8 mouse cellular contexts compared by ENCODE assay signal in genomic region chr11:31637788-31638373, GRCm38 (mm10). TPM values are rescaled to one million over a fixed set of nuclear protein-coding genes. Genes with fewer than 3 reads are reported as not detected.
DNase-seq lines count a peak whose midpoint lies in the region; ATAC-seq and TF ChIP-seq lines count a peak whose summit lies in the region.

No protein-coding gene starts in this region.

- in situ Hi-C loops in ES-E14 (cut with MboI; ENCODE audit: low sequenced_read_pairs in 2 of 2, unreplicated experiment in 2 of 2): no loop called here

- H3K9ac ChIP-seq in ES-E14 (ENCODE audit: insufficient read depth, low read depth, low read length, poor library complexity, severe bottlenecking): no peak overlapping the region
- no peak overlapping the region for H3K9ac ChIP-seq in forebrain, embryonic 11.5 days (ENCODE audit: low read length)
- H3K9ac ChIP-seq in lung, postnatal 0 days (replicated peaks; ENCODE audit: low read depth): no peak overlapping the region

- intact Hi-C loops in heart, postnatal 25 days (cut with DNase I): loop anchor here (2.0 kb wide), 1 partner anchor 389 kb away; no protein-coding TSS in a partner anchor

- H3K4me3 ChIP-seq in ES-E14 (ENCODE audit: insufficient read depth in 1 of 2, low read depth in 1 of 2, low read length in 2 of 2, poor library complexity in 1 of 2, severe bottlenecking in 1 of 2): no peak overlapping the region
- no peak overlapping the region for H3K4me3 ChIP-seq in forebrain, embryonic 11.5 days (ENCODE audit: low read depth, low read length)
- H3K4me3 ChIP-seq in lung, postnatal 0 days (ENCODE audit: low read depth, low read length): no peak overlapping the region

- DNase-seq in ES-E14 (ENCODE audit: low read depth, low spot score): peak; percentile 63
- DNase-seq in c-Kit-positive CD71-positive TER-119-positive erythroid progenitor cells, embryonic 14.5 days (ENCODE audit: low spot score): peak; percentile 45
- DNase-seq in forebrain, embryonic 11.5 days (ENCODE audit: low spot score): peak; percentile 87
- DNase-seq in heart, postnatal 25 days (ENCODE audit: low spot score): peak; percentile 29
- DNase-seq in large intestine, adult 2 months (ENCODE audit: low read depth, low spot score): peak; percentile 46
- peak; percentile 74 for DNase-seq in lung, postnatal 0 days (ENCODE audit: low spot score)
- peak; percentile 48 for DNase-seq in retina, adult 2 months (ENCODE audit: low read depth, low spot score)
- DNase-seq in thymus, postnatal 36 days: peak; percentile 43 to 49

- no peaks in the 10 kb centered on the region for H3K36me3 ChIP-seq in ES-E14 (ENCODE audit: control insufficient read depth, insufficient read depth, low read length, poor library complexity, severe bottlenecking)
- no peaks in the 10 kb centered on the region for H3K36me3 ChIP-seq in forebrain, embryonic 11.5 days (ENCODE audit: control insufficient read depth, insufficient read depth, low read length)
- no peaks in the 10 kb centered on the region for H3K36me3 ChIP-seq in lung, postnatal 0 days (ENCODE audit: insufficient read depth, low read length)

- no peaks in the 10 kb centered on the region; a peak in 1 of 4 replicates for H3K4me1 ChIP-seq in ES-E14 (ENCODE audit: control insufficient read depth in 2 of 2, insufficient read depth in 2 of 2, low read length in 2 of 2, poor library complexity in 1 of 2)
- H3K4me1 ChIP-seq in forebrain, embryonic 11.5 days (replicated peaks; ENCODE audit: control insufficient read depth, insufficient read depth, low read length): no peaks in the 10 kb centered on the region
- no peaks in the 10 kb centered on the region for H3K4me1 ChIP-seq in lung, postnatal 0 days (ENCODE audit: insufficient read depth, low read depth, low read length)

- H3K27me3 ChIP-seq in forebrain, embryonic 11.5 days (ENCODE audit: control insufficient read depth, insufficient read depth, low read length): no peaks in the 10 kb centered on the region
- no peaks in the 10 kb centered on the region for H3K27me3 ChIP-seq in lung, postnatal 0 days (replicated peaks; ENCODE audit: insufficient read depth, low read length)

- peak; percentile 93 for TF ChIP-seq CTCF in lung, postnatal 0 days (IDR thresholded peaks at IDR 0.05)

- peak; percentile 83 for ATAC-seq in forebrain, embryonic 11.5 days (replicated peaks; ENCODE audit: low FRiP score)
- peak; percentile 59 for ATAC-seq in lung, postnatal 0 days

- TF ChIP-seq EP300 in lung, postnatal 0 days (IDR thresholded peaks at IDR 0.05): no peak

- H3K9me3 ChIP-seq in ES-E14 (ENCODE audit: control insufficient read depth, insufficient read depth, low read depth, low read length): no peaks in the 10 kb centered on the region
- no peaks in the 10 kb centered on the region for H3K9me3 ChIP-seq in forebrain, embryonic 11.5 days (ENCODE audit: control insufficient read depth, low read length)
- no peaks in the 10 kb centered on the region for H3K9me3 ChIP-seq in lung, postnatal 0 days (ENCODE audit: low read length)

- H3K27ac ChIP-seq in ES-E14 (ENCODE audit: insufficient read depth, low read depth, low read length, poor library complexity, severe bottlenecking): no peak overlapping the region
- no peak overlapping the region for H3K27ac ChIP-seq in forebrain, embryonic 11.5 days (ENCODE audit: low read depth, low read length)
- H3K27ac ChIP-seq in lung, postnatal 0 days (ENCODE audit: low read length): no peak overlapping the region

- 29% methylated on average over 10 of the region's 10 CpGs for WGBS in forebrain, embryonic 11.5 days
- 29% methylated on average over 10 of the region's 10 CpGs for WGBS in large intestine, adult 2 months
- WGBS in lung, postnatal 0 days: 25% methylated on average over 10 of the region's 10 CpGs

- no peak overlapping the region for H3K4me2 ChIP-seq in forebrain, embryonic 11.5 days (ENCODE audit: low read depth, low read length, severe bottlenecking)
- H3K4me2 ChIP-seq in lung, postnatal 0 days (replicated peaks; ENCODE audit: low read depth, low read length): no peak overlapping the region

TF ChIP-seq in ES-E14, 5 proteins besides CTCF, POLR2A, EP300 and RAD21:
- TF ChIP-seq ZNF384 (IDR thresholded peaks at IDR 0.05; ENCODE audit: low read depth, low read length) (no peak), CHD2 (IDR thresholded peaks at IDR 0.05; ENCODE audit: low read depth, low read length) (no peak), HCFC1 (IDR thresholded peaks at IDR 0.05; ENCODE audit: borderline replicate concordance, insufficient read depth, low read length) (no peak), ZC3H11A (IDR thresholded peaks at IDR 0.05; ENCODE audit: borderline replicate concordance, low read depth, low read length) (peak; percentile 71; the same call in 1 of the 2 replicates)

RNA-seq across cellular contexts. Expression of gene Bod1, which starts 33.8 kb away (rescaled TPM):
- 52.5 and 72.3 TPM in 2 replicates for total RNA-seq in ES-E14 (2012; rRNA removed)
- polyA plus RNA-seq in forebrain, embryonic 11.5 days (2014; fragmentation: Nextera tagmentation; extraction: Ambion mirVana): 141 and 157 TPM in 2 replicates
- total RNA-seq in heart, postnatal 25 days (2021): 100 to 1,000 TPM; 115 to 121 TPM
- polyA plus RNA-seq in large intestine, adult 2 months (2012; rRNA removed): 34.7 and 35.6 TPM in 2 replicates
- polyA plus RNA-seq in lung, postnatal 0 days (2015; fragmentation: Nextera tagmentation; extraction: Ambion mirVana): 51.1 and 53.2 TPM in 2 replicates

Comparison
In these comparisons a context has a peak if more than half of its experiments do, and no peak if none do; other contexts are left out.
1. DNase-seq: peak in every context shown above with its lines; median percentile 87 in forebrain, embryonic 11.5 days; 74 in lung, postnatal 0 days; 63 in ES-E14; 48 in retina, adult 2 months; 46 in large intestine, adult 2 months; 46 in thymus, postnatal 36 days; 45 in c-Kit-positive CD71-positive TER-119-positive erythroid progenitor cells, embryonic 14.5 days; 29 in heart, postnatal 25 days.